Mouse (Mus musculus) liver, embryonic 14.5 days (tissue): ENCODE measurements at regions not wholly inside any gene's neighbourhood (a gene's known extent, or its start where the extent isn't known, plus 50 kb on each side); places are given as distances from the start of the nearest gene placed in this dataset.

Experiments
- ATAC-seq: fragments of 200-750 bp; cut with Nextera tagmentation; 2 replicates; pipeline ENCODE4 v1.8.0; 2017; ENCODE audit warnings: moderate number of reproducible peaks, mild to moderate bottlenecking, moderate library complexity; ENCODE audit not compliant: insufficient read depth
- DNase-seq, 3 experiments: peaks; one replicate each; pipeline ENCODE4 v3.0.0-alpha.2; 2012 to 2013; ENCODE audit warnings: low read depth in 3 of 3, low spot score in 3 of 3
- H3K27ac ChIP-seq: fragments of 300-500 bp; sonication (generic); 2 replicates; pipeline ENCODE4 v1.5.1; 2014; ENCODE audit warnings: moderate library complexity, mild to moderate bottlenecking, control low read depth, inconsistent platforms
- H3K27me3 ChIP-seq: fragments of 300-500 bp; sonication (generic); 2 replicates; pipeline ENCODE4 v1.6.1; 2014; ENCODE audit warnings: mild to moderate bottlenecking, low read length, moderate library complexity; ENCODE audit not compliant: control insufficient read depth, insufficient read depth
- H3K36me3 ChIP-seq: fragments of 300-500 bp; sonication (generic); replicated peaks from 2 replicates; pipeline ENCODE4 v1.6.1; 2014; ENCODE audit warnings: low read depth; ENCODE audit not compliant: control insufficient read depth, insufficient read depth
- H3K4me1 ChIP-seq, 2 experiments: fragments of 200-500 bp in 1 of 2; fragments of 300-500 bp in 1 of 2; sonication (generic) in 1 of 2; replicated peaks; 2 replicates each; pipeline ENCODE4 v1.6.1; 2012 to 2014; ENCODE audit warnings: antibody characterized with exemption in 1 of 2, inconsistent platforms in 1 of 2, low read length in 1 of 2; ENCODE audit not compliant: control insufficient read depth in 2 of 2, insufficient read depth in 2 of 2
- H3K4me2 ChIP-seq: fragments of 300-500 bp; sonication (generic); 2 replicates; pipeline ENCODE4 v1.6.1; 2014; ENCODE audit warnings: low read depth, mild to moderate bottlenecking, control low read depth, moderate library complexity
- H3K4me3 ChIP-seq, 2 experiments: fragments of 200-500 bp in 1 of 2; fragments of 300-500 bp in 1 of 2; sonication (generic) in 1 of 2; 2 replicates each; pipeline ENCODE4 v1.5.1; 2012 to 2014; ENCODE audit warnings: low read depth in 2 of 2, low read length in 2 of 2, mild to moderate bottlenecking in 2 of 2, control low read depth in 1 of 2, inconsistent platforms in 1 of 2, moderate library complexity in 1 of 2; ENCODE audit not compliant: insufficient read depth in 1 of 2
- H3K9ac ChIP-seq: fragments of 300-500 bp; sonication (generic); replicated peaks from 2 replicates; pipeline ENCODE4 v1.6.1; 2014; ENCODE audit warnings: mild to moderate bottlenecking, control low read depth, moderate library complexity
- H3K9me3 ChIP-seq: fragments of 300-500 bp; sonication (generic); 2 replicates; pipeline ENCODE4 v1.6.1; 2016; ENCODE audit warnings: low read length, mixed read lengths; ENCODE audit not compliant: control insufficient read depth
- CTCF ChIP-seq: IDR thresholded peaks from 2 replicates; pipeline ENCODE4 v1.5.1; 2016; ENCODE audit warnings: antibody characterized with exemption, low read depth, control low read depth
- EP300 ChIP-seq: IDR thresholded peaks from 2 replicates; pipeline ENCODE4 v1.6.1; 2016; ENCODE audit warnings: antibody characterized with exemption, low read depth
- WGBS: fragments of 180-500 bp; shearing (Covaris S2); extraction: QIAGEN DNeasy Blood & Tissue Kit; methylation state at CpG from one replicate; pipeline ENCODE4 v1.1.7; 2014; ENCODE audit not compliant: insufficient replicate concordance; 5-methylcytosine and 5-hydroxymethylcytosine counted together

- Histone ChIP-seq H3K27me3 (no peaks in the 10 kb centered on the region), H3K27ac (no peak overlapping the region), H3K9ac (no peak overlapping the region), H3K36me3 (no peaks in the 10 kb centered on the region), H3K4me3 (no peak overlapping the region), H3K4me2 (no peak overlapping the region), H3K9me3 (no peaks in the 10 kb centered on the region), H3K4me1 (no peaks in the 10 kb centered on the region)
- no peak for TF ChIP-seq EP300
- DNase-seq (no peak), ATAC-seq (no peak)
- 65% methylated on average over 10 of the region's 10 CpGs for WGBS
Measured at GRCm38 (mm10) chr2:73987441-73988105, 76.4 kb upstream of the Atp5g3 start.

GRCm38 (mm10) chr2:73985911-73986250 lies 74.8 kb upstream of the Atp5g3 start:
- no peak overlapping the region for H3K4me2 ChIP-seq
- ATAC-seq (no peak), DNase-seq (no peak)
- H3K4me1 ChIP-seq = no peaks in the 10 kb centered on the region
- H3K9me3 ChIP-seq = no peaks in the 10 kb centered on the region
- H3K36me3 ChIP-seq = no peaks in the 10 kb centered on the region
- no peaks in the 10 kb centered on the region for H3K27me3 ChIP-seq
- H3K27ac ChIP-seq = no peak overlapping the region
- TF ChIP-seq CTCF (no peak), EP300 (no peak)
- WGBS = 54% methylated on average over 6 of the region's 6 CpGs
- no peak overlapping the region for H3K4me3 ChIP-seq
- no peak overlapping the region for H3K9ac ChIP-seq

- Histone ChIP-seq H3K4me2 (no peak overlapping the region), H3K27ac (no peak overlapping the region), H3K4me3 (no peak overlapping the region), H3K36me3 (no peaks in the 10 kb centered on the region), H3K9ac (no peak overlapping the region), H3K9me3 (no peaks in the 10 kb centered on the region), H3K27me3 (no peaks in the 10 kb centered on the region), H3K4me1 (no peaks in the 10 kb centered on the region)
- TF ChIP-seq EP300 = no peak
- TF ChIP-seq CTCF = no peak
- ATAC-seq (no peak), DNase-seq (no peak)
- 68% methylated on average over 14 of the region's 14 CpGs for WGBS
Measured at GRCm38 (mm10) chr2:73985238-73985910, 74.2 kb upstream of the Atp5g3 start.

- H3K4me1 ChIP-seq = no peaks in the 10 kb centered on the region
- DNase-seq (no peak), ATAC-seq (no peak)
- no peaks in the 10 kb centered on the region for H3K9me3 ChIP-seq
- no peaks in the 10 kb centered on the region for H3K27me3 ChIP-seq
- no peak overlapping the region for H3K4me2 ChIP-seq
- no peak overlapping the region for H3K4me3 ChIP-seq
- H3K27ac ChIP-seq = no peak overlapping the region
- TF ChIP-seq EP300 = no peak
- TF ChIP-seq CTCF = no peak
- H3K36me3 ChIP-seq = no peaks in the 10 kb centered on the region
- H3K9ac ChIP-seq = no peak overlapping the region
- WGBS = 52% methylated on average over 4 of the region's 4 CpGs
Measured at GRCm38 (mm10) chr2:73983166-73983565, 72.0 kb upstream of the Atp5g3 start.

GRCm38 (mm10) chr2:73978072-73978471 lies 66.9 kb upstream of the Atp5g3 start:
- TF ChIP-seq EP300 (no peak), CTCF (no peak)
- H3K4me3 ChIP-seq = no peak overlapping the region
- no peaks in the 10 kb centered on the region for H3K9me3 ChIP-seq
- 78% methylated on average over 15 of the region's 15 CpGs for WGBS
- no peaks in the 10 kb centered on the region for H3K27me3 ChIP-seq
- ATAC-seq (no peak), DNase-seq (no peak)
- H3K9ac ChIP-seq = no peak overlapping the region
- no peaks in the 10 kb centered on the region for H3K36me3 ChIP-seq
- H3K4me2 ChIP-seq = no peak overlapping the region
- no peak overlapping the region for H3K27ac ChIP-seq
- H3K4me1 ChIP-seq = no peaks in the 10 kb centered on the region
